Mouse (Mus musculus) heart, adult 2 months (tissue): ENCODE measurements at regions not wholly inside any gene's neighbourhood (a gene's known extent, or its start where the extent isn't known, plus 50 kb on each side); places are given as distances from the start of the nearest gene placed in this dataset.

Source experiments
- CTCF ChIP-seq: fragments of 200-600 bp; IDR thresholded peaks from 2 replicates; pipeline ENCODE4 v1.8.1; 2022; ENCODE audit warnings: antibody characterized with exemption, mild to moderate bottlenecking, moderate library complexity
- POLR2A ChIP-seq: fragments of 200-500 bp; IDR thresholded peaks from 2 replicates; pipeline ENCODE4 v1.6.1; 2011; ENCODE audit warnings: mild to moderate bottlenecking, low read depth, low read length, control low read depth; ENCODE audit not compliant: insufficient read depth

- TF ChIP-seq CTCF (no peak), POLR2A (no peak)
Measured at GRCm38 (mm10) chr16:29760627-29761026, 181.5 kb downstream of the Opa1 start.
